Mouse (Mus musculus) layer of hippocampus, adult 9-11 months (tissue): ENCODE data around the gene Slc26a10.
A peak's percentile ranks its signal among the peaks of the same experiment; 100 is the strongest.
"Not testable (repeated sequence)": the region's sequence is repeated elsewhere in the genome, so short reads cannot be mapped to it uniquely, and the experiment has no call there.

Experiments
- DNase-seq: peaks from one replicate; pipeline ENCODE4 v3.0.0; 2022

Gene Slc26a10

DNA sequence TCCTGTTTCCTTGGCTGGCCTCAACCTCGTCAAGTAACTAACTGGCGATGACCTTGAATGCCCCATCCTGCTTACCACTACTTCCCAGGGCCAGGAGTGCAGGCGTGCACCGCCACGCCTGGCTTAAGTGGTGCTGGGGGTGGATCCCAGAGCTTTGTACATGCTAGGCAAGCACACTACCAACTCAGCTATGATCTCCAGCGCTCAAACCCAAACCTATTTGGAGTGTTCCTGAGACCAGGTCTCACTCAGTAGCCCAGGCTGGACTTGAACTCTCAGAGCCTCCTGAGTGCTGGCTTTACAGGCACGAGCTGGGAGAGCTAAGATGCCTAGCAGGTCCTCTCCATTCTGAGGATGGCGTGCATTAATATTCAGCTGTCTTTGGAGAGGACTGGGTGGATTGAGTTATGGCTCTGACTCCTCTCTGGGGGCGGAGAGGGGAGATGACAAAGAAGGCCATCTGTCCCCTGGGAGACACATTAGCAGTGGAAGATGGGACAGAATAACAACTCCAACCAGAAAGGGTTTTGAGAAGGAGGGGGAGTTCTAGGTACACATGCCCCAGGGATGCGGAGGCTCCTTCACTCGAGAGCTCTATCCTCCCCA, 17.2 kb upstream of the Slc26a10 start:
- DNase-seq: peak; percentile 61

DNA sequence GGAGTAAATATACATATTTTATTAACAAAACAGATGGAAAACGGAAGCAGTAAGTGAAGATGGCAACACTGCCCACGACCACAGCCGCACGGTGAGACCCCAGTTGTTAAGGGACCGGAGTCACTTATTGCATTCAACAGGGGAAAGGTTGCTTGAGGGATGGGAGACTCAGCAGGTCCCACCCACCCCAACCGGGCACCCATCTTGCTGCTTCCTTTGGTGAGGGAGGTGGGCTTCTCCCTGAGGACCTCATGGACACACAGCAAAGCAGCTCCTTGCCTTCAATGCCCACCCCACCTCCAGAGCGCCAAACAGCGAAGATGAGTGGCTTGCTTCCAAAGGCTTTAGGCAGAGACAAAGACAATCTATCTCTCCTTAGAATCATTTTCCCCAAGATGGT, 16.7 kb upstream of the Slc26a10 start:
- DNase-seq: no peak

DNA sequence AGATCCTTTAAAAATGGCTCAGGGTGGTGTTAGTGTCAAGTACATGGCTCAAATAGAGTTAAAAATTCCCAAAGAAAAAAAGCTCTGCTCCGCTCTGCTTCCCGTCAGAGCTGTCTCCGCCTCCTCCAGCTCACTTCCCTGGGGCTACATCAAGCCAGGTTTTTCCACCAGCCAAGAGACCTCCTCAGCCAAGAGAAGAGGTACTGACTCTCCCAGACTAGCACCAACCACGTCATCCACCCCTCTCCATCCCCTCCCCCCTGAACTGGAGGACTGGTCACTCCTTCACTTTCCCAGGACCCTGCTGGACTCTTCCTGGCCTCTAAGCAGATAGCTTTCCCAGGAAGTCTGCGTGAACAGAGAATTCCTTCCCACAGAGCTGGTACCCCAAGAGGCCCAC, 15.9 kb upstream of the Slc26a10 start:
- DNase-seq: peak; percentile 72

DNA sequence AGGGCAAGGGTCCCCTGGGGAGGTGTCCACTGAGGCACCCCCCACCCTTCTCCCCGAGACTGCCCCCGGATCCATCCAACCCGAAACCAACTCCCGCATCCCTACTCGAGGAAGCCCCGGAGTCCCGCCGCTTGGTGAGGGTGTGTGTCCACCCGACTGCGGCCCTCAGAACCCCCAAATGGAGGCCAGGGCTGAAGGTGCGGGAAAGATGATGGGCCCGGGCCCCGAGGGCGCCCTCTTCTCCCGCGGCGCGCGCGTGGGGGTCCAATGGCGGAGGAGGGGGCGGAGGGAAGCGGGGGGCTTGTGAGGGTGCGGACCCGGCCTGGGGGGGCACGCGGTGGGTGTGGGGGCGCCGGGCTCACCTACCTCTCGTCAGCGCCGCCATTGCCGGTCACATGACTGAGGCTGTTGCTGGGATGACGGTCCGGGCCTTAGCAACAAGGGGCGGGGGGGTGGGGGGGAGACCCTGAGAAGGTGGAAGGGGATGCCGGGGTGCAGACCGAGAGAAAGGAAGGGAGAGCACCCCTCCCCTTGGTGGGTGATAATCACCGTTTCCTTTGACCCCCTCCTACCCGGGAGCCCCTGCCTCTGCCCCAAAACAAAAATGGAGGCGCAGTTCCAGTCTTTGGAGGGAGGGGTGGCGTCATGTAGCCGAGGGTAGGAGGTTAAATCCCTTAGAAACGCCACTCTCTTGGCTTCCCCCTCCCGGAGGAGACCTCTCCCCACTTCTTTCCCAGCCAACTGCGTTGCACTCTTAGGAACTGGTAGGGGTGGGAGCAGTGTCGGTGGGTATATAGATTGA, 15.1 kb upstream of the Slc26a10 start, which contains the start of gene Dtx3:
Dtx3 (minus strand) TSS at position 401 of the 802 bp plus-strand sequence.
- DNase-seq: no peak

DNA sequence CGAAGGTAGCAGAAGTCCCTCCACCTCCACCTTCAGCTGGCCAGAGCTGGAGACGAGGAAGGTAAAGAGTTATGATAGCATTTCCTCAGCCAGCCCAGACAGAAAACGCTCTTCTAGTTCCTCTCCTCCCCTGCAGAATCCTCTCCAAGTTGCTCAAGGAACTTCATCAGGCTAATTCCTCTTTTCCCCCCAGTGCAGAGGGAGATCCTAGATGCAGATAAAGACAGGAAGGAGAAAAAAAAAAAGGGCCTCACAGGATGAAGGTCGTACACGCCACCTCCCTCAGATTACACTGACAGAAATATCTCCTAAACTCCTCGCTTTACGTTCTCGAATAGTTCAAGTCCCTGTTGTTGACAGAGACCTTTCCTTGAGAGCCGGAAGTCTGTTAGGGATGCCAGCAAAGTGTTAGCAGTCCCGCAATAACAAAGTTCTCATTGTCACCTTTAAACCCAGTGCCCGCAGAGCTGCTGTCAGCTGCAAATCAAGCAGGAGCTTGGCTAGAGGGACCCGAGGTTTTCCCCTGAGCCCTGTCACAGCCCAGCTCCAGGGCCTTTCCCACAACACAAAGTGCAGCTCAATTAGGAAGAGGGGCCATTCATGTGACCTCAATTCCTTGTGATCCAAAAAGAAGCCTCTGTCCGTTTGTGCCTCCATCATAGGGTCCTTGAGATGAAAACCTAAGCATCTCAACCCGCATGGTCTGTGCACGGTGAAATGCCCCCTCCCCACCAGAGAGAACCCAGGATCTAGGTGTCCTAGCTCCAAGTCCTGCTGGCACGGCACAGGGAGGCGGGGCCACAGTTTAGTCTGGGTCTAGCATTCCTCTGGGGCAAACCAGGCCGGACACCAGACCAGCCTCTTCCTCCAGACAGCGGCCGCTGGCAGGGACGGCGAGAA, 14.2 kb upstream of the Slc26a10 start:
- no peak for DNase-seq

DNA sequence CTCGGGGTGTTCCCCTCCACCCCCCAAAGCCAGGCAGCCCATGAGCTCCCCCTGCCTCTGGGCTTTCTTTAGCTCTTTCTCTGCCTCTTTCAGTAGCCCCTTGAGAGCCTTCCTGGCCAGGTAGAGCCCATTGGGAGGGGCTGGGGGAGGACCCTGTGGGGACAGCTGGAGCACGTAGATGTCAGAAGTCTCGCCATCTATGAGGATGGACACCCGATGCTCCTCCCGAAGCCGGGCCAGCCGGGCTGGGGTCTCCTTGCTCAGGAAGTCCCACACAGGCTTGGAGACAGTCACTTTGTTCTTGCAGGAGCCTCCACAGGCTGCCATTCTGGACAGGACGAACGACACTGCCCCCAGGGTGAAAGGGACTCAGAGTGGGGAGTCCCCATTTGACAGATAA, 12.6 kb upstream of the Slc26a10 start:
- no peak for DNase-seq

DNA sequence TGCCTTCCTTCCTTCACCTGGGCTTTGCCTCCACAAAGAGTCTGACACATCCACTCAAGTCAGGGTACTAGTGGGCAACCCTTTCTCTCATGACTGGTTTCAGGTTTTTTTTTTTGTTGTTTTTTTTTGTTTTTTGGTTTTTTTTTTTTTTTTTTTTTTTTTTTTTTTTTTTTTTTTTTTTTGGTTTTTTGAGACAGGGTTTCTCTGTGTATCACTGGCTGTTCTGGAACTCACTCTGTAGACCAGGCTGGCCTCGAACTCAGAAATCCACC, 11.5 kb upstream of the Slc26a10 start:
- not testable (repeated sequence) for DNase-seq

DNA sequence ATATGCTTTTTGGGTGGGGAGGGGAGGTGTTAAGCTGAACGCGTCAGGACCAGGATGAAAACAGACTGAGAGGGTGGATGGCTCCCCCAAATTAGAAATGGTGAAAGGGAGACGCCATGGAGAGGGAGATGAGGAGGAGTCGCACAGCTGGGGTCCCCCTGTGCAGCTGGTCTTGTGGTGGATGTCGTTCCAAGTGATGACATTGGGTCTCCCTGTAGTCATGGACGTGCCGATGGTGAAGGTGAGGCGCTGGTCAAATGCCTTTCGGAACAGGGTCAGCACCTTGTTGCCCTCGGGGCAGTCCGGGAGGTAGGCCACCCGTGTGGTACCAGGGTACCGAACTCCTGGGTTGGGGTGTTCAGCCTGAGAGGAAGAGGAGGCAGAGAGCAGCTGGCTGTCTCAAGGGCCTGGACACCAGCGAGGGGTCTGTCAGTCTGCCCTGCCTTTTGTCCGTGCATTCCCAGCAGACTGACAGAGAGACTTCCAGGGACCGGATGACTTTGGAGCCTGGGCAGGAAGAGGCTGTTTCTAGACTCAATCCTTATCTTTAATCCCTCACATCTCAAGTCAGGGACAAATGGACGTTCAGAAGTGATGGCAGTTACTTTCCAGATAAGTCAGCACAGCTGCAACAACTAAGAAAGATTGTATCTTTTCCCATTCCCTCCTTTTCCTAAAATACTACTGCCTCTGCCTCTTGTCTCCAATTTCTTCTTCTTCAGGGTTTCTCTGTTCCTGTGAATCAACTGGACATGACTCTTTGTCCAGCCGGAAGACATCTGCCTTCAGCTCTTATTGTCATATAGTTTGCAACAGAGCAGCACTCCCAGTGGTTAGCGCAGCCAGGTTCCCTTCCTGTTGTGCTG, 11.0 kb upstream of the Slc26a10 start:
- no peak for DNase-seq

DNA sequence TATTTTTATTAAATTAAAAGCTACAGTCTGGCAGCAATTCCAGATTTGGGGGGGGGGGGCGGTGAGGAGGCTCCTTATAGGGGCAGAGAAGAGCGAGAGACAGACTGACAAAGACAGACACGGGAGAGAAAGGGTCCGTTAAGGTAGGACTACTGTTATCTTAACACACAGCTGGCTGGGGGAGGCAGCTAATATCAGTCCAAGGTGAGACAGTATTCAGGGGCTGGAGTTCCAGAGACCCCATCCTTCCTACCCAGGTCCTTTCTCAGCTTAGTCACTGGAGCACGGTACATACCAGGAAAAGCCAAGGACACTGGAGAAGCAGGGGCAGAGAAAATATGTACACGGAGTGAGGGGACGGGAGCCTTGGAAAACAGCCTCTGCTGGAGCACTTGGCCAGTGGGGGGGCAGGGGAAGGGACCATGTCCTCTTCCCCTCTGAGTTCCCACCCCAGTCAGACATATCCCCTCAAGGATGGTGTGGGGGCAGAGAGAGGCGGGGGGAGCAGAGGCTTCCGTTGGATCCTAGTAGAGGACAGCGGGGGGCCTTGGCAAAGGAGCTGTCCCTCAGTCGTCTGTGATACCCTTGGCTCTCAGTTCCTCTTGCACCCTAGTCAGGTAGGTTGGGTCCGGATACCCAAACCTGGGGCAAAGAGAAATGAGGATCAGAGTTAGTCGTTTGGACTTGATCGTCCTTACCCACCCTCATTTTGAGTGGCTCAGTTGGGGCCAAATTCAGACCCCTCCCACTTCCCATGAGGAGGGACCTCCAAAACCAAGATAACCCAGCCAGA, 10.1 kb upstream of the Slc26a10 start:
- DNase-seq: no peak

DNA sequence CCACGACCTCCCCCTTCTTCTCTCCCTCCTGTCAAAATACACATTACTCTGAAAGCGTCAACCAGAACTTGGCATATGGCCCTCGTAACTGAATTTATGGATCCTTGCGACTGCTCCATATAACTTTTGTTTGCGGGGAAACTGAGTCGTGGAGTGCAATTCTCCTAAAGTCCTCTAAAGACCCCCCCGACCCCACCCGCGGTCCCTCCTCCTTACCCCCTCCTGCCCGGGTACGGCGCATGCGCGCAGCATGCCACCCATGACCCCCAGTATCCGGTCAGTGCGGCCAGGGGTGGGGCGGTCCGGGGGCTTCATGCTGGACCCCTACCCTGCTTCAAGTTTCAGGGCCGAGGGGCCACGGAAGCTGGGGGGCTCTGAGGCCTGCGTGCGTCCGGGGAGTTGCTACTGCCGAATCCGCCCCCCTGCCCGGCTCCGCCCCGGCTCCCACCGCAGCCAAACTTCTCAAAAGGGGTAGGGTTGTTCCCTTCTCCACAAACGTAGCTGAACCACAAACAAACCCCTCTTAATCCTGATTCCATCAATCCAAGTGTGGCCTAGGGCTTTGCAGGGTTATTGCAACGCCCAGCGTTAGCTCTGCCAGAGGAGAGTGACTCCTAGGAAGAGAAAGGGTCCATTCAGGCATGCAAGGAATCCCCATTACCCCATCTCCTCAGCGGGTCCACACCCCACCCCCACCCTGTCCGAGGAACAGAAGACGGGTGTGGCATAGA, 9.4 kb upstream of the Slc26a10 start, which contains the start of gene Arhgef25:
Arhgef25 (minus strand) TSS at position 433 of the 731 bp plus-strand sequence.
- no peak for DNase-seq

DNA sequence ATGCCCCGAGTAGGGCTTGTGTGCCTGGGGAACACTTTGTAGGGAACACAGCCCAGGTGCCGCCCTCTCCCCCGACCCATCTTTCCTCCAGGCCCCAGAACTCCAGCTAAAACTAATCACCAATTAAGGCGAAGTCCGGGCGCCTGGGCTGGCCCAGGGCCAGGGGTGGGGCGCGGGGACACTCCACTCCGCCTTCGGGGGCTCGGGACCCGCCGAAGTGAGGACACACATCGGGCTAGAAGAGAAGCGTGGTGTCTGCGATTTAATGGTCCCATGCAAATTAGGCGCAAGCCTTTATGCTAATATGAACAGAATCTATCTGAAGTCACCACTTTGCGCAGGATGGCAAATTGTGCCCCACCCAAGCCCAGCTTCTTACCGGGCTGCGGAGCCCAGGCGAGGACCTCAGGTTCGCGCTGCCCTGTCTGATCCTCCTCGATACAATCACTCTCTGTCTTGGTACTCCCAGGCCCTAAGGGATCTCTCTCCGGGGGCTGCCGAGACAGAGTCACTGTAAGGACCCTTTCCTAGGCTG, 8.7 kb upstream of the Slc26a10 start:
- no peak for DNase-seq

DNA sequence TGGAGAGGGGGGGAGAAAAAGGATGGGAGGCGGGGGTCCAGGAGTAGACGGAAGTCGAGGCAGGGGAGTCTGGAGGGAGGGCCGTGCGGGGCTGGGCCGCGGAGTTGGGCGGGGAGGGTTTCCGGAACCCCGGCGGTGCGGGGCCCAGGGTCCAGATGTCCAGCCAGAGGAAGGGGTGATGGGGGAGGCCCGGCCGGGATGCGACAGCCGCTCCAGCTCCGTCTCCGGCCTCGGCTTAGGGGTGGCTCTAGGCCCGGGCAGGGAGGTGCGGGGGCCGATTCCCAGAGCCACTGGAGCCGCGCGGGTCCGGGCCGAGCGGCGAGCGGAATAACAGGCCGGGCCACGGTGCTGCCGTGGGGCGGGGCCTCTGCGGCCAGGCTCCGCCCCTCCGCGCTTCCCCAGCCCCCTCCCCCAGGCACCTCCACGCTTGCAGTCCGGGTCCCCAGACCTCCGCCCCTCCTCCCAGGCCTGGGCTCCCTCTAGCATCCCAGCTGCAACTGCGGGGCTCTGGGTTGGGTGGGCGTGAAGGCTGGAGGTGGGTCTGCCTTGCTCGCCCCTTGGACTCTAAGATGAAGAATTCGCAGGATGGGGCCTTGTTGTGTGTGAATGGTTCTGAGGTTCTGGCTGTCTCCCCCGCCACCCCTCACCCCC, 8.1 kb upstream of the Slc26a10 start:
- no peak for DNase-seq

DNA sequence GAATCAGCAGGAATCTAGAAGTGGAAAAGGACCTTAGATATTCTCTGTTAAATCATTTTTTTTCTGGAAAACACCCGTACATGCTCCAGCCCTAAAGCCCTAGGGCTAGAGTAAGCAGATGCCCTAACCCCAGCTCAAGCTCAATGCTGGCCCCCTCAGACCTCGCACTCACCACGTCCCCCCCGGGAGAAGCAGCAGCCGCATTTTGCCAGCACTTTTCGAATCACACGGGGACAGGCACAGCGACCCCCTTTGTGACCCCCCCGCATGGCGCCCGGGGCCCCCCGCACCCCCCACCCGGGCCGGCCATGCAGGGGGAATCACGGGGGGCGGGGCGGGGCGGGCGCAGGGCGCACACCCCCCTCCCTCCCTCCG, 7.6 kb upstream of the Slc26a10 start:
- no peak for DNase-seq

DNA sequence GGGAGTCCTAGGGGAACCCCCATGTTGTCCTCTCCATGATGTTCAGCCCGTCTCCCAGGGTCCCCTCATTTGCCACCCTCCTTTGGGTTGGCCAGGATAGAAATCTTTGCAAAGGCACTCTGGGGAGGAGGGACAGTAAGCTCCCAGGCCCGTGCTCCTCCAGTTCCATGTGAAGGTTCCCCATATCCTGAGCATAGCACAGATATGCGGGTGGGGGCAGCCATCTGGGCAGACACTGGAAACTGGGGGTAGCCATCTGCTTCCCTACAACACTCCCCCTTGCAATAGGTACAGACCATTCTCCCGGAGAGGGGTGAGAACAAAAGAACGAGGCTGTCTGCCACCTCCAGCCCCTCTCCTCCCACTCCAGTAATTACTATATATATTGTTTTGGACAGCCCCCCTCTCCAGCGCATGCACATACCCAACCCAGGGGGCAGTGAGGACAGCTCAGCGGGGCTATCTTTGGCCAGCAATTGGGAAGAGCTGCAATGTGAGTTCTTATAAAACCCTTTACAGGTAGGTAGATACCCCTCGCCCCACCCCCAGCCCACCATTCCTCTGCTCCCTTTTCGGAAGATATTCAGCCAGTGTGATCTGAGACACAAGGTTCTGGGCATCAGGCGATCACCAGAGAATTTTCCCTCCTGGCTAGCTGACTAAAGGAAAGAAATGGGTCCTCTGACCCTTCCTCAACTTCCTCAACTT, 7.1 kb upstream of the Slc26a10 start:
- peak; percentile 94 for DNase-seq

DNA sequence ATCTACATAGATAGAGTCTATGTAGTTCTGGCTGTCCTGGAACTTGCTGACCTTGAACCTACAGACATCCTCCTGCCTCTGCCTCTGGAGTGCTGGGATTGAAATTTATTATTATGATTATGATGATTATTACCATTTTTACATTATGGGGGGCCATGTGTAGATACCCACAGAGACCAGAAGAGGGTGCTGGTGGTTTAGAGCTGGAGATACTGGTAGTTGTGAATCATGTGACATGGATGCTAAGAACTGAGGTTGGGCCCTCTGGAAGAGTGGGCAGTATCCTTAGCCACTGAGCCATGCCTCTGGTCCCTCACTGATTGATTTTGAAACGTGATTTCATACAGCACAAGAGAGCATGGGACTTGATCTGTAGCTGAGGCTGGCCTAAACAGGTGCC, 6.0 kb upstream of the Slc26a10 start:
- DNase-seq: no peak

DNA sequence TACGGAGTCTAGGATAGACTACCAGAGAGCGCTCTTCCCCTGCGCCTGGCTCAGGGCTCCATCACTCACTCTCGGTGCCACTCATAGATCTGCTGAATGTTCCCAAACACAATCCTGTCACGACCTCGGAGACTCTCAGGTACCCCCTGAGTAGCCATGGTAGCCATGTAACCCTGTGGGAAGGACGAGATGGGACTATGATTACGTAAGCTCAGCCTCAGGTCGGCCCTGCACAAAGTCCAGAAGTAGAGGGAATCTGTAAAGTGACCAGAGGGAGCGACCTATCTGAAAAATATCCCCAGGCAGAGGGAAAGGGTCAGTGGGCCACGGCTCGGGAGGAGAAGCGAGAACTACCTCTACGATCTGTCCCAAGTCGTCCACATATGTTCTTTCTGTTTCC, 5.1 kb upstream of the Slc26a10 start:
- no peak for DNase-seq

DNA sequence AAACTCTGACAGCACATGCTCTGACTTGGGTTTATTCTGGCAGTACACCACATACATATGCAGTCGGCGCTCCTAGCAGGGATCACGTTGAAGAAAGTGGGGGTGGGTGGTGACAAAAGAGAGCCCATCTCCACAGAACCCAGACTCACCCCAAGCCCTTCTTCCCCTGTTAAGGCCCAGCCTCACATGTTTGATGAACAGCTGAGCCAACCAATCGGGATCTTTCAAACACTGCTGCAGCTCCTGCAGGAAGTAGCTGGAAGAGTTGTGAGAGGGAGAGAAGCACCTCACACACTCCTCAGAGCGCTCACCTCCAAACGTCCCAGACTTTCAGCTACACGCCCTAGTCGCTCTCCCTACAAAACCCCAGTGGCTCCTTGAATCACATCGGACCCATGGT, 4.7 kb upstream of the Slc26a10 start:
- DNase-seq: no peak

DNA sequence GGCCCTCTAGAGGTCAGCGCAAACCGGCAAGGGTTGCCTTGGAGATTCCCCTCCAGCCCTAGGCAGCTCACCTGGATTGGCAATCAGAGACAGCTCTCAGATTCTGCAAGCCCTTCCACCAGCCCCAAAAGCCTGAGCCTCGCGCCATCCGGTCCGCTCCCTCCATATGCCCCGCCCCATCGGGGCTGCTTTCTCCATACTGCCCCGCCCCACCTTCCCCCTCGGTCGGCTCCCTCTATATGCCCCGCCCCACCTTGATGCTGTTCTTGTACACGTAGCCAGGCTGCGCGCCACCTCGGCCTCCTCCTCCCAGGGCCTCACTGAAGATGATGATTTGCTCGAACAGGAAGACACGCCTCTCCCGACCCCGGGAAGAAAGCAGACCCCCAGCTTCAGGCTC, 3.3 kb upstream of the Slc26a10 start:
- no peak for DNase-seq

DNA sequence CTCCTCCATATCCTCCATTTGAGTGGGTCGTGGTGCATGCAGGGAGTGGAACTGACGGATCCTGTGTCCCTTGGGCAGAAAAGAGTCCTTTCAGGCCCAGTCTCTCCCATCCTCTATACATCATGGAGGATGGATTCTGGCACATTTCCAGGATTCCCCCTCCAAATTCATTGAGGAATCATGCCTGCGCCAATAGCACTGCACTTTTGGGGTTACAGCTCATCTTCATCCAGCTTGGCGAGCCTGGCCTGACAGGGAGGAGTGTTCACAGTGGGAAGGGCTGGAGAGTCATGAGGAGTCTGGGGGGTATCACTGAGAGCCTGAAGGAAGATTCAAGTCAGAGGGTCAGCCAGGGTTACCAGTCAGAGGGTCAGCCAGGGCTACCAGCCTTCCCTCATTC, 2.2 kb upstream of the Slc26a10 start:
- no peak for DNase-seq

DNA sequence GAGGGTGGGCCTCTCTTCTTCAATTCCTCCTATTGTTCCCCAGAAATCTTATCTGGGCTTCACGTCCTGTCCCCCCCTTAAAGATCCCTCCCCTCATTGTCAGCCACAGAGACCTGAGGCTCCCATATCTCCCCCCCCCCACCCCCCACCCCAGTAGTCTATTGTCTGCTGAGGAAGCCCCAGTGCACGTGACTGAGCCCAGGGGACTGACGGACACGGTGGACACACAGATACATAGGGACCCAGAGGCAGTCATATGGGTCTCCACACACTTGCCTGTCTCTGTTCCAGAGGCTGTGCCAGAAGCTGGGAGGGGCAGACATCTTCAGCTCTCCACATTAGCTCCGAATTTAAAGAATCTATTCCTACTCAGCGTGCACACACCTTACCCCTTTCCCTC, 1.1 kb upstream of the Slc26a10 start:
- DNase-seq: no peak
